Mouse (Mus musculus) left cerebral cortex, postnatal 4 days (tissue): Measurements from ENCODE around the gene Gm42372. TPM values are rescaled to one million over a fixed set of nuclear protein-coding genes. Genes with fewer than 3 reads are reported as not detected.

Experiments
- DNase-seq: peaks from one replicate; pipeline ENCODE4 v3.0.0-alpha.2; 2022
- intact Hi-C: fragments of 180-260 bp; cut with DNase I; formaldehyde crosslinking; loops from one replicate; pipeline ENCODE4 v1.15.1; 2025
- total RNA-seq, 2 experiments: library from RNA; stranded (reverse); gene quantifications; 2 replicates each; pipeline ENCODE4 v1.2.3; 2021

The Gm42372 gene
- total RNA-seq, 2 experiments from 2014 or later, result 38.0 to 41.8 TPM

DNA sequence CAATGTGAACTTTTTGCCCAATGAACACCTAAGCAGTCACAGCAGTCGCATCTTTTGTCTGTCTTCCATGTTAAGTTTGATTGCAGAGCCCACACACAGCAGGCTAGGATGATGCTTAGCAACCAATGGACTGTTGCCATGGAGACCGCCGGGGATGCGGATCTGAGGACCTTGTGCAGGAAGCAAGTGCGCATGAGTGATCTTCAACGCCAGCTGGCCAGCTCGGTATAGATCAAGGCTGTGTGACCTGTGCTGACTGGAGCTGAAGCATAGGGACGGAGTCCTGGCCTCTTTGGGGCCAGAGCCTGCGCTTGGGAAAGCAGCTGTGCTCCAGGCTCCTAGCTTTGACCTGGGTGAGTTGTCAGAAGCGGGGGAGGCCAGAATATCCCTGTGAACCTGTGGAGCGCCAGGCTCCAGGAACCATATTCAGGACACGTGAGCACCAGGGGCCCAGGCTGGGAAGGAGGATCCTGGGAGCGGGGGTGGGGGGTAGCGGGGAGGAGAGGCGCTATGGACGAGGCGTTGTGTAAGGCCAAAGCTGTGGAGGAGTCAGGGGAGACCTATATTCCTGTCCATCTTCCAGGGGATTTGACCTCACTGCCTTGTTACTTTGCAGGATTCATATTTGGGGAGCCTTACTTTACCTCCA is 23.2 kb upstream of the Gm42372 start, which contains the start of gene Pnmal1:
Gene Pnmal1 (plus strand): TSS at position 141 of the 649 bp plus-strand sequence.
- intact Hi-C loops, result no loop called here
- peak; percentile 97 for DNase-seq

GRCm38 (mm10) chr7:16961678-16962077 is 21.2 kb upstream of the Gm42372 start:
- intact Hi-C loops, result no loop called here
- DNase-seq, result no peak

DNA sequence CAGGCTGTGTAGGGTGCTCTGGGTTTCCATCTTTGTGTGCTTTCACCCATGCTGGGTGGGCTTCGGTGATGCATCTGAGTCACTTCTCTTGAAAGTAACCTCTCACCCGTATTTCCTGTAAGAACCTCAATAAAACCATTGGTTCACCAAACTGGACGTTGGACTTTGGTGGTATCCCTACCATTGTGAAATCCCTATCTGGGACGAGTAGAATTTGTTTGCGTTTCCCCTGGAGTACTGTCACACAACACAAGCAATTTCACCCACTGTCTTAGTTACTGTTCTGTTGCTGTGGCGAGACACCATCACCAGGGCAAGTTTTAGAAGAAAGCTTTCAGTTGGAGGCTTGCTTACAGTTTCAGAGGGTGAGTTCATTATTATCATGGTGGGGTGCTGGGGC is 14.5 kb upstream of the Gm42372 start:
- intact Hi-C loops, result no loop called here
- DNase-seq, result no peak

DNA sequence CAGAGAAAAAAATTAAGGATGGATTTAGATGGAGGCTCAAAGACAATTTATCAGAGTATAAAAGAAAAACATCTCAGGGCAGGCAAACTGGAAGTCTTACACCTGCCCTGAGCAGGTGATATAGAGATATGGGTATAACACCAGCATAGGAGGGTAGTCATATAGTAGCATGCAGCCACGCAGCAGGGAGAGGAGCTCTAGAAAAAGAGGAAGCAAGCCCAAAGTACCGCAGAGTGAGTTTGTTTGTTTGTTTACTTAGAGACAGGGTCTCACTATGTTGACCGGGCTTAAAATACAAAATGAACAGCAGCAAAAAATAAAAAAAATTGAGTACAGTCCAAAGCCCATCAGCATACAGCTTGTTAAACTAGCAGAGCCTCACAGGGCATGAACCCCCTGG is 11.7 kb upstream of the Gm42372 start:
- intact Hi-C loops, result no loop called here
- no peak for DNase-seq

DNA sequence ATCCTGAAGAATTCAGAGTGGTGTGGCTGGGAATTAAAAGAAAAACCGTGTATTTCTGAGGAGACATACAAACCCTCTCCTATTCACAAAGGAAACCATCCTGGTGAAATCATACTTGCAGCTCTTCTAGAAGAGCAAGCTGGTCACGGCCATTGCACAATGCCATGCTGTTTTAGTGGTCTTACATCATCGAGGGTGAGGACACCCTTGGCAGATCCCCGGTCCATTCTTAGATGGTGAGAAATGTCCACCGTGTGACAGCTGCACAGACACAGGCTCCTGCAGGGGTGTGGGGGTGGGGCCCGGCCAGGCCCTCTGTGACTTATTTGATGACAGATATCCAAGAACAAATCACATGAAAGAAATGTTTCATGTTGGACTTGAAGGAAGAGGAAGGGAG is 8.9 kb upstream of the Gm42372 start:
- peak; percentile 50 for DNase-seq
- intact Hi-C loops, result no loop called here

DNA sequence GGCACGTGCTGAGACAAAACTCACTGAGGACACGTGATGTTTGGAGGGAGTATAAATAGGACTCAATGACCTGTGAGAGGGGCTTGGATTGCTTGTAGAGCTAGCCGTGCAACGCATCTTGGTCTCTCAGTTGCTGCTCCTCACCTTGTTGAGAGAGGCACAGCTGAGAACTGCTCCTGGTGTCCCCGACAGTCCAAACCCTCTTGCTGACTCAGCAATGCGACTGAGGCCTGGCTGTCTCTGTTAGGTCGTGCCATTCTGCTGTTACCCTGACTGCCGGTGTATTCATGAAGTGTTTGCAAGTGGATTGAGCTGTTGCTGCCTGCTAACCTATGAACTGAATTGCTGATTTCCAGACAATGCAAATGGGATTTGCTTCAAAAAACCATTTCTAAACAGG is 6.6 kb upstream of the Gm42372 start:
- no peak for DNase-seq
- intact Hi-C loops, result no loop called here

- intact Hi-C loops, result no loop called here
- DNase-seq, result no peak
Measured at GRCm38 (mm10) chr7:16978173-16978572, 4.7 kb upstream of the Gm42372 start.

GRCm38 (mm10) chr7:16978593-16978992 is 4.3 kb upstream of the Gm42372 start:
- intact Hi-C loops, result no loop called here
- DNase-seq, result no peak

DNA sequence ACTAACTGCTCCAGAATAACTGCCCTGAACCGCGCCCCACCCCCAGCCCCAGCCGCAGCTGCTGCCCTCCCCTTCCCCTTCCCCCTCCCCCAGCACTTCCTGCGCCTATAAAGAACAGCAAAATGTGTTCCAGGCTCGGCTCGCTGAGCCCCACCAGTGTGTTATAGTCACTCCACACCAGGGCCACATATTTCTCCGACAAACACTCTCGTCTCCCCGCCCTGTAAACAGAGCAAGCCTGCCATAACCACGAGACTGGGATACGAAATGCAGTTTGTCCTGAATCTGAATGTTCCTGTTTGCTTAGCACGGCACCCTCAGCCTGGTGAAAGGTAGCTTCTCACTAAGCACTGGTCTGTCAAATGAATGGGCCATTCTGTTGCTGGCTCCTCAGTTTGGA is 2.5 kb upstream of the Gm42372 start:
- intact Hi-C loops, result no loop called here
- peak; percentile 54 for DNase-seq

DNA sequence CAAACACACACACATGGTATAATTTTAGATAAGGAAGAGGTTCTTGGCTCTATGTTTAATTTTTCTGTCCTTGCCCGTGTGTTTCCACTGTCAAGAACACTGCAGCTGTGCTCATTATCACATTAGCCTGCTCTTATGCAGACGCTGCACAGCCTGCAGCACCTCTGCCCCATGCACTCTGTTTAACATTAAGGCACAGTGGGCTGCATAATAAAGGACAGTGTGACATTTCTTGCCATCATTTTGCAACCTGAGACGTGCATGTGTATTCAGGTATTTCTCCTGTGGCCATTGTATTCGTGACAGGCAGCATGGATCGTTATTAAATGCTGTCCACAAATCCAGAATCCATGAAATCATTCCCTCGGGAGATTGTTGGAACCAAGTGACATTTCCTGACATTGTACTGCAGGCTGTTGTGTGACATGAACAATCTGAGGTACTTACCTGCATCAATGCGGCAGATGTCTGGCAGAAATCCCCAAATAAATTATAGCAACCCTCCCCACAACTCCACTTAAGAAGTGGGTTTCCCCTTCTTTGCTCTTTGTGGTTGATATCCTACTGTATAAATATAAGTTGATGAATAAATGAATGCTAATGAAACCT is 4.8 kb downstream of the Gm42372 start:
- intact Hi-C loops, result no loop called here
- no peak for DNase-seq

DNA sequence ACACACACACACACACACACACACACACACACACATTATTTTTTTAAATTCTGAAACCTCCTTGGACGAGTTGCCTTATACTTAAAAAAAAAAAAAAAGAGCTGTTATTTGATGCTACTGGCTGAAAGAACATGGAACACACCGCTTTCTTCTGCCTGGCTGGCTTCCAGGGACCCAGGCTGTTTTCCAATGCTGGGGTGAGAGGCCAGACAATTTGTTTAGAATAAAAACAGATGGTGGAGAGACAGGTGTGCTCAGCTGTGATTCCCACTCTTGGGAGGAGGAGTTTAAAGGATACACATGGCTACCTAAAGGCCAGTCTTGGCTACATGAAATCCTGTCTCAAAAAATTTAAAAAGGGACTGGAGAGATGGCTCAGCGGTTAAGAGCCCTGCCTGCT is 5.5 kb downstream of the Gm42372 start:
- DNase-seq, result peak; percentile 70
- intact Hi-C loops, result no loop called here

DNA sequence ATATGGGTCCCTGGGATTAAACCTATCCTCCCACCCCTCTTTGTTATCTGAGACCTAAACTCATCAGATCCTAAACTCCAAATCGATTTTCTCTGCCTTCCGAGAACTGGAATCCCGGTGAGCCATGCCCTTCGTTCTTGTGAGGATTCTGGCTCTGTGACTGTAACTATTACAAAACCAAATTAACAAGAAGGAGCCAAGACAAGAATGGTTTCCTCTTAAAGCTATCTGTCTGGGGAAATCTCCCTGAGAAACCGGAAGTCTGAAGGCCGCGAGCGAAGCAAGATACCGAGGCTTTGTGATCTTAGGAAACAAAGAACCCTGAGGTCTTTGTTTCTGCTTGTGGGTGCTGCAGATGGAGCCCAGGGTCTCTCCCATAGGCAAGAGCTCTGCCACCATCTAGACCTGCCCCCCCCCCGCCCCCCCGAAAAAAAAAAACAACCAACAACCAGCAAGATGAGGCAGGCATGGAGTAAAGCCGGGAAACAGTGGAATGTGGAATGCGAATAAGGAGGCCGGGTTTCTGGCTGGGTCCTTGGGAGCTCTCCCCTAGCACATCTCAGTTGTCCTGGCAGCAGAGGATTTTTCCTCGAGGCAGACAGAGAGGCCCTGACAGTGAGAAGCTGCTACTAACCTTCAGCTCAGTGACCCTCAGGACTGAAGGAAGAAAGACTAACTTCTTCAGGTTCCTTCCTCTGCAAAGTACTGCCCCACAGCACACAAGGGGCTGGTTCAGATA is 7.3 kb downstream of the Gm42372 start:
- intact Hi-C loops, result no loop called here

DNA sequence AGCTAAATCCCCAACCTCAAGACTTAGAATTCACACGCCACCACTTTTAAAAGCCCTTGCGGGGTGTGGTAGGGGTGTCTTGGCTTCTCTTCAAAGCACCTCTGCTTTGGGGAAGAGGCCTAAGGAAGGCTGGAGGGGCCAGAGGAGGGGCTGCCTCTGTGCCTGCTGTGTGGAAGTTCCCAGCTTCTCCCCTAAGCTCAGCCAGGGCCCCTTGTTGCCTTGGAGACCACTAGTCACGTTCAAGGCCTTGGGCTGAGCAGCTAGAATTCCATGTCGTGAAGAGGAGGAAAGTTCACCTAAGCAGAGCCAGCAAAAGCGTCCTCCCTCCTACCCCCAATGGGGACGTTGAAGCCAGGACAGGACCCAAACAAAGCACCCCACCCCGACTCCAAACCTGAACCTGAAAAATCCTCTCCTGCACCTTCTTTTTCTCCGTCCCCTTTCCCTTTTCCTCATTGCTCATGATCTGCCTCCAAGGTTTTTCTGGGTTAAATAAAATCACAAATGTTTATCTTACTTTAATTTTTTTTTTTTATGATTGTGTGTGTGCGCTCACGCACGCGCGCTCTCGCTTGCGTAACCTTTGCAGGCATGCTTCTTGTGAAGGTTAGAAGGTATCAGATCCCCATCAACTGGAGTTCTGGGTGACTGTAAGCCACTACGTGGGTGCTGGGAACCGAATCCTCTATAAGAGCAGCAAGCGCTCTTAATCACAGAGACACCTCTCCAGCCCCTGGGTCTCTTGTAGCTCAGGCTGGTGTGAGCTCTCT is 9.0 kb downstream of the Gm42372 start:
- intact Hi-C loops, result no loop called here
- DNase-seq, result no peak

More for the DNA sequence above, 7.3 kb downstream of the Gm42372 start:
- no peak for DNase-seq

- DNase-seq, result no peak
- intact Hi-C loops, result no loop called here
Measured at GRCm38 (mm10) chr7:16992451-16992807, 9.5 kb downstream of the Gm42372 start, which contains the start of gene Ccdc8. Gene Ccdc8 (plus strand): TSS chr7:16992708.

GRCm38 (mm10) chr7:16993651-16994399 is 10.9 kb downstream of the Gm42372 start:
- intact Hi-C loops, result no loop called here
- peak; percentile 77 for DNase-seq

DNA sequence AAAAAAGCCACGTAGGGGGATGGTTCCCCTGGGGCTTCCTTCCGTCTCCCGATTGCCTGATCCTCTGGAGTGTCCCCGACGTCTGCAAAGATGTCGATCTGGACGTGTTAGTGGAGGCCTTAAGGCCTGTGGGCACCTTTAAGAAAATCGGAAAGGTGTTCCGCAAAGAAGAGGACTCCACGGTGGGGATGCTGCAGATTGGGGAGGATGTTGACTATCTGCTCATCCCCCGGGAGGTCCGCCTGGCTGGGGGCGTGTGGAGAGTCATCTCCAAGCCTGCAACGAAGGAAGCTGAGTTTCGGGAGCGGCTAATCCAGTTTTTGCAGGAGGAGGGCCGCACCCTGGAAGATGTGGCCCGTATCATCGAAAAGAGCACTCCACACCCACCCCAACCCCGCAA is 11.5 kb downstream of the Gm42372 start:
- intact Hi-C loops, result no loop called here
- no peak for DNase-seq

GRCm38 (mm10) chr7:16995345-16995744 is 12.5 kb downstream of the Gm42372 start:
- DNase-seq, result no peak

GRCm38 (mm10) chr7:16999233-16999632 is 16.3 kb downstream of the Gm42372 start:
- intact Hi-C loops, result no loop called here
- DNase-seq, result no peak

More at GRCm38 (mm10) chr7:16995345-16995744, 12.5 kb downstream of the Gm42372 start:
- intact Hi-C loops, result no loop called here

GRCm38 (mm10) chr7:16999650-17000049 is 16.8 kb downstream of the Gm42372 start:
- intact Hi-C loops, result no loop called here
- peak; percentile 82 for DNase-seq
